Mouse (Mus musculus) G1E (cell line): ENCODE measurements around the gene Fuca1.

Source experiments
- CTCF ChIP-seq: IDR thresholded peaks from 2 replicates; pipeline ENCODE4 v1.5.1; 2012; ENCODE audit warnings: low read depth, low read length, inconsistent platforms, mixed read lengths
- GATA1 ChIP-seq: IDR thresholded peaks from 2 replicates; pipeline ENCODE4 v1.6.1; 2012; ENCODE audit warnings: borderline replicate concordance, low read length, inconsistent platforms, mixed read lengths
- TAL1 ChIP-seq: conservative IDR thresholded peaks from 2 replicates; pipeline ENCODE4 v1.6.1; 2012; ENCODE audit warnings: low read depth, low read length, inconsistent platforms, mixed read lengths

DNA sequence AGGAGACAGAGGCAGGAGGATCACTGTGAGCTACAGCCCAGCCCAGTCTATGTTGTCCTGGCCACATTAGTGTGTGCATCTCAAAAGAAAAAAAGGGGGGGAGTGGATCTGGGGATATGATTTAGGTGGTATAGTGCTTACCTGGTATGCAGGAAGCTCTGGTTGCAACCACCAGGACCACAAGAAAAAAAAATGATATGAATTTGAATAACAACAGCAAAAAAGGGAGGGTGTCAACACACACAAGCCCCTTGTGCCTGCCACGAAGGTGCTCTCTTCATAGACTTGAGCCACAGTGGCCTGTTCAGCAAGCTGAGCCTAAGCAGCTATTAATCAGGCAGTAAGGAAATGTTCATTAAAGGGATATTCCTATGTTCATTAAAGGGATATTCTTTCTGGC is 15.7 kb upstream of the Fuca1 start:
- no peak for TF ChIP-seq CTCF
- TF ChIP-seq GATA1, result no peak
- TF ChIP-seq TAL1, result no peak
